Mouse (Mus musculus) liver, adult 2 months (tissue): ENCODE results near the gene Tex9.

Experiments
- CTCF ChIP-seq: fragments of 200-500 bp; IDR thresholded peaks from 2 replicates; pipeline ENCODE4 v1.5.1; 2011; ENCODE audit warnings: low read depth, low read length, control low read depth
- POLR2A ChIP-seq: fragments of 200-500 bp; IDR thresholded peaks from 2 replicates; pipeline ENCODE4 v1.6.1; 2011; ENCODE audit warnings: low read length, control low read depth; ENCODE audit not compliant: insufficient read depth; ENCODE audit errors: extremely low read depth

DNA sequence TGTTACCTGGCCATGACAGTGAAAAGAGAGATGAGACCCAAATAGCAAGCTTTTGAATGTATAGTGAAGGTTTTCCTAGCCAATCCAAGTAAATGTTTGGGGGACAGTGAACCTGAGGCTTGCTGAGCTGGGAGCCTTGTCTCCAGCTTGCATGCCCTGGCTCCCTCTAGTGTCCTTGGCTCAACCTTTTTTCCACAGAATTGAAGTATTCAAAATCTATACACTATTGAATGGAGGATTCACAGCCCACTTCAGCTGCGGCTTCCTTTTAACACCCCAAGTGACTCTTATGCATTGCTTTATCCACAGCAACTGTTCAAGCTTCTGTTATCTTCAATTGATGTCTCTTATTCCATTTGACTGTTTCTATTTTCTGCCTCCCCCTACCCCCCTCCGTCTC, 80.3 kb downstream of the Tex9 start:
- TF ChIP-seq CTCF (no peak), POLR2A (no peak)
